Mouse (Mus musculus) c-Kit-positive CD71-positive TER-119-negative erythroid progenitor cells, embryonic 14.5 days (primary cell): ENCODE data around the gene Foxi1.

Experiments used
- DNase-seq: peaks from one replicate; pipeline ENCODE4 v3.0.0-alpha.2; 2013; ENCODE audit warnings: low read depth

Gene Foxi1

GRCm38 (mm10) chr11:34158916-34159315, 49.0 kb downstream of the Foxi1 start:
- no peak for DNase-seq

GRCm38 (mm10) chr11:34155235-34155634, 52.7 kb downstream of the Foxi1 start:
- no peak for DNase-seq
